Mouse (Mus musculus): Measurements from ENCODE around the gene Prkar1b.

Prkar1b gene

DNA sequence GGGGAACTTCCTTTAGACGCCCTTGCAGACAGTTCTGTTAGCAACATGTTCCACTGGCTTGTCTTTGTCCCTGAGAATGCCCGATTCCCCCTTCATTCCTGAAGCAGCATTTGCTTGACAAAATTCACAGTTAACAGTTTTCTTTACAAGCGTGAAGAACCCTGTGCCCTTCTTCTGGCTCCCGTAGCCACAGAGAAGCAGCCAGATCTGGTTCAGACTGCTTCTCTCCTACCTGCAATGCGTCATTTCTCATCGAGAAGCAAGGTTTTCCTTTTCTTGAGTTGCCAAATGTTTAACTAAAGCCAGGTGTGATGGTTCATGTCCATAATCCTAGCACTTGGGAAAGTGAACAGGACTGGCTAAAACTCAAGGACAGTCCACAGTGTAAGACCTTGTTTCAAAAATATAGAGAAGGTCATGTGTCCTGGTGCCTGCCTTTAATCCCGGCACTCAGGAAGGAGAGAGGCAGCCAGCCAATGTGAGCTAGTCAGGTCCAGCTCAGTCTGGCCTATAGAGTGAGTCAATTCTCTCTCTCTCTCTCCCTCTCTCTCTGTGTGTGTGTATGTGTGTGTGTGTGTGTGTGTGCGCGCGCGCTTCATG lies 3.2 kb downstream of the Prkar1b start:
- no peak for DNase-seq (ENCODE audit: low read depth, low spot score)

- no peak for DNase-seq (ENCODE audit: low read depth, low spot score)
These were observed 4.1 kb downstream of the Prkar1b start for GRCm38 (mm10) chr5:139145726-139146125.

DNA sequence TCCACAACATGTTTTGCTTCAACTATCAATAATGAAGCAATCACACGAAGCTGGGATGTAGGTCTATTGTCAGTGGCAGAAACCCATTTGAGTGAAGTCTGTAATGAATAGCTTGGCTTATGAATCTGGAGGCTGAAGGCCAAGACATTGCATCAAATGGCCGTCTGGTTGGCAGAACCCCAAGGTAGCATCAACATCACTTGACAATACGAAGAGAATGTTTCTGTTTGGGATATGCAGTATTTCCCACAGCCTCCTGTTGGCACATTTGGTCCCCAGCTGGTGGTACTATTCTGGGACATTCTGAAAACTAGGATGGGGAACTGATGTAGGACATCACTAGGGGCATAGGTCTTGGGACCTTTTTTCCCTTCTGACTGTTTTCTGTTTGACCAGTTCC lies 5.9 kb downstream of the Prkar1b start:
- DNase-seq (ENCODE audit: low read depth, low spot score): no peak

DNA sequence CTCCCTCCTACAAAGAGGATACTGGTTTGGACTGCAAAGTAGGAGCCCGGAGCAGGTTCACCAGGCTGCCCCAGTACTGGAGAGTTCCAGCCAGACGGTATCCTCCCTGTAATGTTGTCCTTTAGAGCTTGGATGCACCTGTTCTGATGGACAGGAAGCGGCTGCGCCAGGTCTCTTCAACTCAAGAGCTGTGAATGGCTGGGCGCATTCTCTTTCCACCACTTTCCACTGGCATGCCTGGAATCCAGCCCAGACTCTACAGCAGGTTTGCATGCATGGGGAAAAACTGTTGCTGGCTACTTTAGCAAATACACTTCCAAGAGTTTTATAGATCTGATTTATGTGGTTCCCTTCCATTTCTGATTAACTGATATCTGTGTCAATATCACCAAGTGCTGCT lies 8.5 kb downstream of the Prkar1b start:
- DNase-seq (ENCODE audit: low read depth, low spot score): no peak

GRCm38 (mm10) chr5:139140589-139140988 lies 9.2 kb downstream of the Prkar1b start:
- DNase-seq (ENCODE audit: low read depth, low spot score): no peak

- DNase-seq (ENCODE audit: low read depth, low spot score): no peak
These were observed 10.8 kb downstream of the Prkar1b start for GRCm38 (mm10) chr5:139138926-139139472.

DNA sequence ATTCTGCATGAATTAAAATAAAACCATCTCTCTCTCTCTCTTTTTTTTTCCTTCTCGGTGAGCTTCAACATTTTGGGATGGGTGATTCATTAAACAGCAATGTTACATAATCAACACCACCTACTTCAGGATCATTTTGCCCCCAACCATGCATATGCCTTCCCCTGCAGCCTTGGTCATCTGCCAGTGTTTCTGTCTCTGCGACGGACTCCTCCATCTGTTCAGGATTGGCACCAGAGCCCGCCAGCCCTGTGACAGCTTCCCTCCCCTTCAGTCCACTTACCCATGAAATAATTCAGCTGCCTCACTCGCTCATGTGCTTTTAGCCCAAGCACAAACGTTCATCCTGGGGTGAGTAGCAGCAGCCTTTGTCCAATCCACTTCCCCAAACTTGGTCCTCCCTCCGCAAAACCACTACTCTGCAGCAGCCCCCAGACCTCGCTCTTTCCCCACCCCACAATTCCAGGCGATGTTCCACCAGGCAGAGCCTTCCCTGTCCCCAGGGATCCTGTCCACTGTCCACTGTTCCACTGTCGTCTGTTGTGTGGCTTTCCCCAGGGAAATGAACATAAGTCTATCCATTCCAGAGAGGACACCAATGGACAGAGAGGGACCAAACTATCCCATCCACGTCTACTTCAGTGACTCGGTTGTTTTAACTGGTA lies 11.4 kb downstream of the Prkar1b start:
- no peak for DNase-seq (ENCODE audit: low read depth, low spot score)

DNA sequence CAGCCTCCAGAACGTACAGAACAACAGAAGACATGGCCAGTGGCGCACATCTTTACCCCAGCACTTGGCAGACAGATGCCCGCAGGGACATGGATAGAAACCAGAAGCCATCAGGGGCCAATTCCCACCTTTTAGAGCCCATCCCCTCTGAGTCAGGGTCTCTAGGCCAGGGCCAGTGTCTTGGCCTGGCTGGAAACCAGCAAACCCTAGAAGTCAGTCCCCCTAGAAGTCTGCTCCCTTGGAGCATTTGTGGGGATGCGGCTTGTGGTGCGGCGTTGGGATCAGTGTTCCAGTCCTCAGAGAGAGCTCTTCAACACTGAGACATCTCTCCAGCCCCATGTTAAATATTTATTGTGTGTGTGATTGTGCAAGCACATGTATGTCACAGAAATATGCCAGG lies 12.6 kb downstream of the Prkar1b start:
- DNase-seq (ENCODE audit: low read depth, low spot score): no peak

- no peak for DNase-seq (ENCODE audit: low read depth, low spot score)
These were observed 13.5 kb downstream of the Prkar1b start for GRCm38 (mm10) chr5:139136341-139136740.

DNA sequence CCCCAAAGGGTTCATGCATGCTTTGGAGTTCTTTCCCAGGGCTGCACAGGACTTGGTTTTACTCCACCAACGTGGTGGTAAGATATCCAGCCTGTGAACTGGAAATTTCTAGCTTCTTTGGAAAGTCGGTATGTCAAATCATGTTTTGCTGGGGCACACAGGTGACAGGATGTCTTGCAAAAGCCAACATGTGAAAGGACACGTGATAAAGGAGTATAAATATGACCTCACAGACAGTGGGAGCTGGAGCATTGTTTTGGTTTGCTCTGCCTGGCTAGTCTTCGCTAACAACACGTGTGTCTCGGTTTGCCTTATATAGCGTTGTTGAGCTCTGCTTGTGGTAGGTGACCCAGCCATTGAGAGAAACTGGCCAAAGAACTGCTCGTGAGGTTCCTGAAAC lies 15.3 kb downstream of the Prkar1b start:
- DNase-seq (ENCODE audit: low read depth, low spot score): no peak

- DNase-seq (ENCODE audit: low read depth, low spot score): no peak
These were observed 19.4 kb downstream of the Prkar1b start for GRCm38 (mm10) chr5:139130351-139130750.

DNA sequence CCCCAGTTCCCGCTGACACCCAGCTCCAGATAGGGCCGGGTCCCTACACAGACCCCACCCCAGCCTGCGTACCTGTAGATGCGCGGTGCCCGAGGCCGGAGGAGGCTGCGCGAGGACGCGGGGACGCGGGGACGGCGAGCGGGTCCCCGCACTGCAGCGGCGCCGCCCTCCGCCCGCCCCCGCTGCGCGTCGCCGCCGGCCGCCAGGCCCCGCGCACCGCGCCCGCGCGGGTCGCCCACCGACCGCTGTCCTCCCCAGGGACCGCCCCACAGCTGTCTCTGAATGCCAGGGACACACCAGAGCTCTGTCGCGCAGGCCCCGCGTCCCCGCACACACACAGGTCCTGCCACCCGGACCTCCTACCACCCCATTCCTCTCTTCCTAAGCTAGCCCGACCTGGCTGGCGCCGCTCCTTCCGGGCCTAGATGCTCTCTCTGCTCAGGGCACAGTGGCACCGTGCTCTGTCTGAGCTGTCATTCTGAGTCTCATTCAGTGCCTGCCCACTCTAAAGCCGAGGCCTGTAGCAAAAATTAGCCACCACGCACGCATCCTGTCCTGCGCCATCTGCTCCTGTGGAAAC lies 20.1 kb downstream of the Prkar1b start:
- DNase-seq (ENCODE audit: low read depth, low spot score): no peak

- DNase-seq (ENCODE audit: low read depth, low spot score): no peak
These were observed 20.7 kb downstream of the Prkar1b start for GRCm38 (mm10) chr5:139129078-139129477.

DNA sequence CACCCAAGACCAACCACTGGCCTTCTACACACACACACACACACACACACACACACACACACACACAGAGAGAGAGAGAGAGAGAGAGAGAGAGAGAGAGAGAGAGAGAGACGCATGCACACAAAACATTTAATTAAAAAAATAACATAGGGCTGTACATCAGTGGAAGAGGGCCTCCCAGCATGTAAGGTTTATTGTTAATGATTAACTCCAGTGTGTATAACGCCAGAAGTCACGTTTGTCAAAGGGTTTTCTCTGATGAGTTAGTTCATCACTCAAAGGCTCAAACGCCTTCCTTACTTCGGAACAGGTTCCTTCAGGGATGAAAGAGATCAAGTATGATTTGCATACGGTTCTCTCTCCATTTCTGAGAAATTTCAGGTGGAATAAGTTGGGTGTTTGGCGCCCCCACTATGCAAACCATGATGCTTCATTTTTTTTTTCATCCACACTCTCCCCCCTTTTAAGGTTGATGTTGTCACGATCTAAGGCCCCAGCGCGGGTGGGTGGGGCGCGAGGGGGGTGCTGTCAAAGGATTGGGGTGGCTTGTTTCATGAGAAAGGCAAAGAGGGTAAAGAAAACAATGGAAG lies 21.2 kb downstream of the Prkar1b start:
- DNase-seq (ENCODE audit: low read depth, low spot score): no peak

GRCm38 (mm10) chr5:139125717-139126116 lies 24.1 kb downstream of the Prkar1b start:
- no peak for DNase-seq (ENCODE audit: low read depth, low spot score)

DNA sequence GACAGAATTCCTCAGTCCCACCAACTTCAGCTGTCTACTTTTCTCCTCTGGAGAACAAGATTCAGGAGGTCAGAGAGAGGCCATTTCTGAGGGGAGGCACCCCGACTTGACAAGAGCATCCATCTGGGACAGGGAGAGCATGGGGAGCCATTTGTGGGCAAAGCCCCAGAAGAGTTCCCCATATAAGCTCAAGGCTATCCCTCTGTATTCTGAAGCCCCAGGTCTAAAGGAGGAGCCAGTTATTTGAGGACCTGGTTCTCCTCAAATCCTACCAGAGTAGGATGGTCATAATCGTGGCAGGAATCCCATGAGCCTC lies 30.9 kb downstream of the Prkar1b start:
- no peak for DNase-seq (ENCODE audit: low read depth, low spot score)

GRCm38 (mm10) chr5:139118139-139118960 lies 31.5 kb downstream of the Prkar1b start:
- DNase-seq (ENCODE audit: low read depth, low spot score): no peak

DNA sequence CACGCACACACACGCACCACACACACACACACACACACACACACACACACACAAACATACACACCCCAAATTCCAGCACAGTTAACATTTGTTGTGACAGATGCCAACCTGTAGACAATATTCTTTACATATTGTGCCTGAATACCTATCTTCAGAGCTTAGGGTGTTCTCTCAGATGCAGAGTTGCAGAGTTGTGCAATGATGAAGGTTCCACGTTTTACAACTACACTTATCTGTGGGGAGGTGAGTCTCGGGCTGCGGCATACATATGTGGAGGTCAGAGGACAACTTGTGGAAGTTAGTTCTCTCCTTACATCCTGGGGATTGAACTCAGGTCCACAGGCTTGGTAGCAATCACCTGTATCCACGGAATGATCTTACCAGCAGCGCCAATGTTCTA lies 34.3 kb downstream of the Prkar1b start:
- no peak for DNase-seq (ENCODE audit: low read depth, low spot score)

- no peak for DNase-seq (ENCODE audit: low read depth, low spot score)
These were observed 34.9 kb downstream of the Prkar1b start for GRCm38 (mm10) chr5:139114876-139115275.

DNA sequence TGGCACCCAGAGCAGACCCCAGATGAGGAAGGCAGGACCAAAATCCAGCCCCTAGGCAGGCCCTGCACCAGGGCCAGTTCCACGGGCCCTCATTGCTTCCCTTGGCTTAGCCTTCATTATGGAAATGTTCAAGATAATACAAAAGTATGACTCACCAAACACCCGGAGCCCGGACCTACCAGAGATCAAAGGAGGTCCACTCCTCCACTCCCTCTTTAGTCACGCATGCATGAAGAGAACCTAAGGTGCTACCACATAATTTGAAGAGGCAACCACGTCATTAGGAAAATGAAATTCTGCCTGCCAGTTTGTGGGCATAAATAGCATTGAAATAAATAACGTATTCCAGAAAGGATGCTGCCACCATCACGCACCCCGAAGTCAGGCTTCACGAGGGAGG lies 37.4 kb downstream of the Prkar1b start:
- DNase-seq (ENCODE audit: low read depth, low spot score): no peak

GRCm38 (mm10) chr5:139111991-139112390 lies 37.8 kb downstream of the Prkar1b start:
- no peak for DNase-seq (ENCODE audit: low read depth, low spot score)
